Mouse (Mus musculus) kidney, postnatal 0 days (tissue): ENCODE results near the gene Zfp821. TPM values are rescaled to one million over a fixed set of nuclear protein-coding genes. Genes with fewer than 3 reads are reported as not detected.

Experiments used
- ATAC-seq: fragments of 200-750 bp; cut with Nextera tagmentation; replicated peaks from 2 replicates; pipeline ENCODE4 v1.8.0; 2017; ENCODE audit warnings: low read depth, moderate number of reproducible peaks, moderate TSS enrichment, moderate library complexity; ENCODE audit not compliant: low FRiP score
- DNase-seq: peaks from one replicate; pipeline ENCODE4 v3.0.0-alpha.2; 2016; ENCODE audit warnings: low spot score
- H3K27ac ChIP-seq: fragments of 300-500 bp; sonication (generic); 2 replicates; pipeline ENCODE4 v1.5.1; 2014; ENCODE audit warnings: mild to moderate bottlenecking
- H3K27me3 ChIP-seq: fragments of 300-500 bp; sonication (generic); 2 replicates; pipeline ENCODE4 v1.6.1; 2014; ENCODE audit warnings: low read length, mixed read lengths; ENCODE audit not compliant: insufficient read depth
- H3K36me3 ChIP-seq: fragments of 300-500 bp; sonication (generic); 2 replicates; pipeline ENCODE4 v1.6.1; 2014; ENCODE audit warnings: low read length, mixed read lengths; ENCODE audit not compliant: insufficient read depth
- H3K4me1 ChIP-seq: fragments of 300-500 bp; sonication (generic); replicated peaks from 2 replicates; pipeline ENCODE4 v1.6.1; 2014; ENCODE audit warnings: antibody characterized with exemption, low read length, mixed read lengths; ENCODE audit not compliant: insufficient read depth
- H3K4me2 ChIP-seq: fragments of 300-500 bp; sonication (generic); 2 replicates; pipeline ENCODE4 v1.6.1; 2014; ENCODE audit warnings: mild to moderate bottlenecking, low read length, moderate library complexity, mixed read lengths
- H3K4me3 ChIP-seq: fragments of 300-500 bp; sonication (generic); replicated peaks from 2 replicates; pipeline ENCODE4 v1.5.1; 2014; ENCODE audit warnings: low read depth, low read length
- H3K9ac ChIP-seq: fragments of 300-500 bp; sonication (generic); 2 replicates; pipeline ENCODE4 v1.6.1; 2014; ENCODE audit warnings: low read depth, low read length
- H3K9me3 ChIP-seq: fragments of 300-500 bp; sonication (generic); replicated peaks from 2 replicates; pipeline ENCODE4 v1.6.1; 2016; ENCODE audit warnings: low read length, inconsistent platforms, mixed read lengths
- CTCF ChIP-seq: IDR thresholded peaks from 2 replicates; pipeline ENCODE4 v1.5.1; 2016; ENCODE audit warnings: antibody characterized with exemption, low read depth, mild to moderate bottlenecking, moderate library complexity
- WGBS: fragments of 180-500 bp; shearing (Covaris S2); extraction: QIAGEN DNeasy Blood & Tissue Kit; methylation state at CpG from one replicate; pipeline ENCODE4 v1.1.7; 2014; 5-methylcytosine and 5-hydroxymethylcytosine counted together
- polyA plus RNA-seq: library from polyadenylated mRNA; unstranded; fragments of >200 nt; fragmentation: Nextera tagmentation; extraction: Ambion mirVana; gene quantifications from 2 replicates; pipeline ENCODE4 v1.2.1, GENCODE M21; 2015

The Zfp821 gene
- polyA plus RNA-seq = 21.9 and 22.2 TPM in 2 replicates

DNA sequence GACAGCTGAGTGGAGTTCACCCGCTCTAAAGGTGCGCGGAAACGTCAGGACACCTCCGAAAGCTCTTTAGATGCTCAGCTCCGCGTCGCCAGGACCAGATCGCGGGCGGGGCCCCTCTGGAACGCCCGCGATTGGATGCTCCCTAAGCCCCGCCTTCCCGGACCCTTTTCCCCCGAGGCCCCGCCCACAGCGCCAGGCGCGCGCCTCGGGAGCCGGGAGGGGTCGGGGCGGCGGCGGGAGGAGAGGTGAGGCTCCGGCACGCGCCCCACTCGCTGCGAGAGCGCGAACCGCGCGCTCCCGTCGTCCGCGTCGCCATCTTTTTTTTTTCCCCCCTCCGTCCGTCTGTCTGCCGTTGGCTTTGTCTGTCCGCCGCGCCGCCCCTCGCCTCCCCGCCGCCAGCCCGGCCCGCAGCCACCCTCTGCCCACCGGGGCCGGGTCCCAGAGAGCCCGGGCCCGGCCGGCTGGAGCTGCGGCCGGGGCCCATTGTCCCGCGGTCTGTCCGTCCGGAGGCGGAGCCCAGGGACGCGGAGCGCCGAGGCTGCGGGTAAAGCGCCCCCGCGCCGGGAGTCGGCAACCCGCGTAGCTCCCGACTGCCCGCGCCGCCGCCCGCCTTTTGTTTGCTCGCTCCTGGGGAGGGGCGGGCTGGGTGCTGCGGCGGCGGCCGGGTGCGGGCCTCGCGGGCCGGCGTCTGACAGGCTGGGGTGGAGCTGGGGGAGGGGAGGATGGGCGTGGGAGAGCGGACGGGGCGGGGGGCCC, at the start of gene Zfp821:
TSS of gene Zfp821 (plus strand) at position 227 of the 756 bp plus-strand sequence.
- Histone ChIP-seq H3K36me3 (peaks cover 13% of the 10 kb centered on the region), H3K9me3 (no peaks in the 10 kb centered on the region), H3K4me3 (peak within 1 kb of the TSS; percentile 99), H3K4me1 (peaks cover 4% of the 10 kb centered on the region), H3K27me3 (no peaks in the 10 kb centered on the region), H3K4me2 (peak within 1 kb of the TSS; percentile 87), H3K9ac (peak within 1 kb of the TSS; percentile 99), H3K27ac (peak within 1 kb of the TSS; percentile 95)
- DNase-seq (peak; percentile 96), ATAC-seq (peak; percentile 91)
- no peak for TF ChIP-seq CTCF
- 0% methylated on average over 50 of the region's 100 CpGs for WGBS

DNA sequence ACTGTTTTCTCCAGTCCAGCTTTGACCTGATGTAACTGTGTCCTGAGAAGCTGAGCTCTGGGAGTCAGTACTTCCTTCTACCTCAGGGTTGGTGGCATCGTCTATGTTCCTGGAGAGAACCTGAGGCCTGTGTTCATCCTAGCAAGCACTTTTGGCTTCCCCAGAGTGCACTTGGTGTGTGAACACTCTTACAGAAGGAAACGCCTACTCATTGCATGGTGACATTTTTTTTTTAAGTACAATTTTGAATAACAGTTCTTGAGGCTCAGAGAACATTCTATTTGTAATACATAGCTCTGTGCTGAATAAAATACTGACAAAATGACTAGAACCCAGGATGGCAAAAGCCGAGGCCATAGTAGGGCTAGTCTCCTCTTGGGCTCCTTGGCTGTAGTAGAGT, 48.5 kb upstream of the Zfp821 start:
- no peak overlapping the region for H3K4me2 ChIP-seq
- H3K4me3 ChIP-seq = no peak overlapping the region
- no peaks in the 10 kb centered on the region for H3K36me3 ChIP-seq
- no peaks in the 10 kb centered on the region for H3K9me3 ChIP-seq
- H3K27me3 ChIP-seq = no peaks in the 10 kb centered on the region
- no peak for ATAC-seq
- 94% methylated on average over 3 of the region's 3 CpGs for WGBS
- H3K27ac ChIP-seq = no peak overlapping the region
- no peak overlapping the region for H3K9ac ChIP-seq
- TF ChIP-seq CTCF = no peak
- no peaks in the 10 kb centered on the region for H3K4me1 ChIP-seq
- no peak for DNase-seq

DNA sequence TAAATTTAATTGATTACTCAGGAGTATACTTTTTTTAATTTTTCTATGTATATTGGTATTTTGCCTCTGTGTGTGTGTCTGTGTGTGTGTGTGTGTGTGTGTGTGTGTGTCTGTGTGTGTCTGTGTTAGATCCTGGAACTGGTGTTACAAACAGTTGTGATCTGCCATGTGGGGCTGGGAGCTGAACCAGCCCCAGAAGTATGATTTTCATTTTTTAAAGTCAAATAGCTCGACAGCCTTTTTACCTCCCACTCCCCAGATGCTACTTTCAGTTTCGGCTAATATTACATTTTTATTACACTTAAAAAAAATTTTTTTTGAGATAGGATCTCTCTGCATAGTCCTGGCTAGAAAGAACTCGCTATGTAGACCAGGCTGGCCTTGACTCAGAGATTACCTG, 43.0 kb upstream of the Zfp821 start:
- Histone ChIP-seq H3K4me1 (no peaks in the 10 kb centered on the region), H3K9me3 (no peaks in the 10 kb centered on the region), H3K4me2 (no peak overlapping the region), H3K27me3 (no peaks in the 10 kb centered on the region), H3K36me3 (0 out of 2 replicates have a peak, but pooled peaks cover 3% of the 10 kb centered on the region), H3K9ac (no peak overlapping the region), H3K4me3 (no peak overlapping the region), H3K27ac (no peak overlapping the region)
- no peak for TF ChIP-seq CTCF
- DNase-seq = no peak
- 72% methylated on average over 3 of the region's 3 CpGs for WGBS
- no peak for ATAC-seq

DNA sequence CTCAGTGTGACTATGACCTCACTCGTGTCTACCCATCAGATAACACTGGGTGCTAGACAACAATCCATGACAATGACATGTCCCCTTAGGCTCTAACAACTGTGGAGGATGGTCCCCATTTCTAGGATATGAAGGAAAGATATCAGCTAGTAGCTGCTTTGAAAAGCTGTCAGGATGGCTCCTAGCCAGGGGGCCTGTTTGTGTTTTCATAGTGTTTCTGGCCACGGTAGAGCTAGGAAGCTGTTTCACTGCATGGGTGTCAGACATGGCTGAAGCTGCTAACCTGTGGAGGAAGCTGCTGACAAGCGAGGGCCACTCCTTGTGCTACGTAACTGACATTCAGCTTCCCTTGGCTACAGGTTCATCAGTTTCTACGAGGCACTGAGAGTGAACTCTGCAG, 38.7 kb upstream of the Zfp821 start:
- no peak overlapping the region for H3K4me2 ChIP-seq
- no peaks in the 10 kb centered on the region for H3K27me3 ChIP-seq
- H3K9me3 ChIP-seq = no peaks in the 10 kb centered on the region
- H3K4me3 ChIP-seq = no peak overlapping the region
- WGBS = 79% methylated on average over 5 of the region's 5 CpGs
- ATAC-seq (no peak), DNase-seq (no peak)
- no peak overlapping the region for H3K9ac ChIP-seq
- TF ChIP-seq CTCF = no peak
- H3K27ac ChIP-seq = no peak overlapping the region
- no peaks in the 10 kb centered on the region for H3K4me1 ChIP-seq
- H3K36me3 ChIP-seq = peaks cover 29% of the 10 kb centered on the region

DNA sequence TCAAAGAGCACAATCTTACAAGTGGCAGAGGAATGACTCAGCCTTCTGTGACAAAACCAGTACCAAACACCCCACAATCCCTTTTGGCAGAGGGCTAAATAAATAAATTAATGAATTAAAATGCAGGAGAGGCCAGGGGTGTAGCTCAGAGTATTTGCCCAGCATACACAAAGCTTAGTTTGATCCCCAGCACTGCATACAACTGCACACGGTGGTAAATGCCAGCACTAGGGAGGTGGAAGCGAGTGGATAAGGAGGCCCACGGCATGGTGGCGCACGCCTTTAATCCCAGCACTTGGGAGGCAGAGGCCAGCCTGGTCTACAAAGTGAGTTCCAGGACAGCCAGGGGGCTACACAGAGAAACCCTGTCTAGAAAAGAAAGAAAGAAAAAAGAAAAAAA, 32.7 kb upstream of the Zfp821 start:
- no peak overlapping the region for H3K9ac ChIP-seq
- H3K27me3 ChIP-seq = no peaks in the 10 kb centered on the region
- H3K9me3 ChIP-seq = no peaks in the 10 kb centered on the region
- H3K4me3 ChIP-seq = no peak overlapping the region
- H3K27ac ChIP-seq = no peak overlapping the region
- no peak overlapping the region for H3K4me2 ChIP-seq
- no peak for ATAC-seq
- TF ChIP-seq CTCF = no peak
- peaks cover 66% of the 10 kb centered on the region for H3K36me3 ChIP-seq
- no peaks in the 10 kb centered on the region for H3K4me1 ChIP-seq
- DNase-seq = no peak
- WGBS = 93% methylated on average over 5 of the region's 5 CpGs

DNA sequence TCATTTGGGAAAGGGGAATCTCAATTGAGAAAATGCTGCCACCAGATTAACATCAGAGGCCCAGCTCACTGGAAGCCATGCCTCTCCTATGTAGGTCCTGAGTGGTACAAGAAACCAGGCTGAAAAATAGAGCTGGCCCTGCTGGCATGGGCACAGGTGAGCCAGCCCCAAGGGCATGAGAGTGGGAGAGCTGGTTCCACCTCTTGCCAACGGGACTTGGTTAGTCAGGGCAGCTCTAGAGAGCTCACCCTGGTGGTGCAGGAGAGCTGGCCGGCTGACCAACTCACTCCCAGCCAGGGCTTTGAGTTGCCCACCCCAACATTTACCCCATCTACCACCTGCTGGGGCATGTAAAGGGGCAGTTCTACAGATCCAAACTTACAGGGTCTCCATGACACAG, 31.8 kb upstream of the Zfp821 start:
- Histone ChIP-seq H3K27ac (no peak overlapping the region), H3K9ac (no peak overlapping the region), H3K4me2 (no peak overlapping the region), H3K4me1 (no peaks in the 10 kb centered on the region), H3K9me3 (no peaks in the 10 kb centered on the region), H3K27me3 (no peaks in the 10 kb centered on the region), H3K36me3 (peaks cover 69% of the 10 kb centered on the region), H3K4me3 (no peak overlapping the region)
- DNase-seq (no peak), ATAC-seq (no peak)
- WGBS = 85% methylated on average over 2 of the region's 2 CpGs
- TF ChIP-seq CTCF = no peak
